Comparison of ENCODE assay signal across 8 mouse cellular contexts in genomic region chr5:63811819-63812508, GRCm38 (mm10). TPM values are rescaled to one million over a fixed set of nuclear protein-coding genes. Genes with fewer than 3 reads are reported as not detected.
A peak's percentile ranks its signal among the peaks of the same experiment; 100 is the strongest.
DNase-seq lines count a peak whose midpoint lies in the region; ATAC-seq and TF ChIP-seq lines count a peak whose summit lies in the region.

Gene 0610040J01Rik (plus strand): TSS chr5:63812363.

- 3% methylated on average over 42 of the region's 42 CpGs for WGBS in heart, embryonic 14.5 days
- whole genome bisulfite sequencing in liver, adult 2 months: under 1% methylated on average over 42 of the region's 42 CpGs

- peak within 1 kb of the TSS; percentile 98 for H3K4me2 ChIP-seq in heart, embryonic 14.5 days (ENCODE audit: low read length)

- H3K9ac ChIP-seq in heart, embryonic 14.5 days (ENCODE audit: low read length): peak within 1 kb of the TSS; percentile 62
- peak within 1 kb of the TSS; percentile 93 for H3K9ac ChIP-seq in liver, adult 2 months (ENCODE audit: low read depth, low read length)

- H3K27me3 ChIP-seq in heart, embryonic 14.5 days (ENCODE audit: control insufficient read depth, insufficient read depth, low read length): peaks cover 28% of the 10 kb centered on the region
- H3K27me3 ChIP-seq in liver, adult 2 months (ENCODE audit: control insufficient read depth, insufficient read depth, low read length): no peaks in the 10 kb centered on the region
- H3K27me3 ChIP-seq in splenic B cell, adult 2 months (ENCODE audit: control insufficient read depth, insufficient read depth, low read length, poor library complexity, severe bottlenecking): no peaks in the 10 kb centered on the region; the same call in 1 of the 2 replicates

- peak; percentile 48 for DNase-seq in 3T3-L1 (ENCODE audit: low read depth, low spot score)
- peak; percentile 88 for DNase-seq in brain, embryonic 14.5 days (ENCODE audit: low read depth)
- peak; percentile 21 for DNase-seq in fat pad, adult 2 months (ENCODE audit: extremely low read depth, low read depth, low spot score)
- peak; percentile 84 for DNase-seq in kidney, postnatal 10 days
- DNase-seq in liver, adult 2 months (ENCODE audit: extremely low read depth, low read depth, low spot score): peak; percentile 86
- peak; percentile 89 for DNase-seq in splenic B cell, adult 2 months (ENCODE audit: low read depth, low spot score)

- ATAC-seq in heart, embryonic 14.5 days (ENCODE audit: insufficient number of reproducible peaks, insufficient read depth, low FRiP score, low read depth): peak; percentile 61
- ATAC-seq in monocyte, adult 5-6 weeks (replicated peaks; ENCODE audit: insufficient number of reproducible peaks, low FRiP score, low TSS enrichment, poor library complexity, severe bottlenecking): peak; percentile 78

- H3K9me3 ChIP-seq in heart, embryonic 14.5 days (ENCODE audit: control insufficient read depth, low read length): peaks cover 5% of the 10 kb centered on the region

- H3K4me3 ChIP-seq in heart, embryonic 14.5 days (ENCODE audit: control insufficient read depth in 1 of 2, insufficient read depth in 1 of 2, low read depth in 1 of 2, low read length in 2 of 2): peak within 1 kb of the TSS; percentile 46 to 59
- H3K4me3 ChIP-seq in liver, adult 2 months (ENCODE audit: insufficient read depth, low read depth, low read length): peak within 1 kb of the TSS; percentile 87

- H3K79me2 ChIP-seq in liver, adult 2 months (ENCODE audit: control insufficient read depth, insufficient read depth, low read length): no peaks in the 10 kb centered on the region; the same call in 1 of the 2 replicates

- TF ChIP-seq CTCF in brain, embryonic 14.5 days (IDR thresholded peaks at IDR 0.05; ENCODE audit: borderline replicate concordance, extremely low read depth, insufficient read depth, insufficient read length): peak; percentile 80
- peak; percentile 71 for TF ChIP-seq CTCF in liver, adult 2 months (IDR thresholded peaks at IDR 0.05; ENCODE audit: low read depth, low read length)

- no peak within 1 kb of the TSS for H3K27ac ChIP-seq in heart, embryonic 14.5 days (replicated peaks in 1 of 2; ENCODE audit: control insufficient read depth in 1 of 2, insufficient read depth in 1 of 2, low read depth in 2 of 2, low read length in 2 of 2)
- peak within 1 kb of the TSS; percentile 95 for H3K27ac ChIP-seq in liver, adult 2 months (replicated peaks; ENCODE audit: insufficient read depth, low read depth, low read length)

- peaks cover 0 to 5% of the 10 kb centered on the region in 2 experiments; a peak in 1 of 4 replicates for H3K4me1 ChIP-seq in heart, embryonic 14.5 days (ENCODE audit: control insufficient read depth in 2 of 2, insufficient read depth in 2 of 2, low read length in 2 of 2)
- H3K4me1 ChIP-seq in liver, adult 2 months (ENCODE audit: control insufficient read depth, insufficient read depth, low read length): peaks cover 8% of the 10 kb centered on the region; the same call in 1 of the 2 replicates

- H3K36me3 ChIP-seq in heart, embryonic 14.5 days (ENCODE audit: control insufficient read depth, insufficient read depth, low read length): no peaks in the 10 kb centered on the region
- H3K36me3 ChIP-seq in liver, adult 2 months (ENCODE audit: control insufficient read depth, insufficient read depth, low read length): no peaks in the 10 kb centered on the region
- no peaks in the 10 kb centered on the region for H3K36me3 ChIP-seq in splenic B cell, adult 2 months (ENCODE audit: control insufficient read depth, insufficient read depth, low read length, poor library complexity, severe bottlenecking)

- no peak for TF ChIP-seq POLR2A in brain, embryonic 14.5 days (IDR thresholded peaks at IDR 0.05; ENCODE audit: borderline replicate concordance, extremely low read depth, insufficient read depth, insufficient read length, poor library complexity, severe bottlenecking)
- peak; percentile 40; the same call in 1 of the 2 replicates for TF ChIP-seq POLR2A in liver, adult 2 months (IDR thresholded peaks at IDR 0.05; ENCODE audit: extremely low read depth, insufficient read depth, low read length)

RNA-seq across cellular contexts. Expression of gene 0610040J01Rik, which starts in this region (rescaled TPM):
- polyA plus RNA-seq in brain, embryonic 14.5 days (2012; rRNA removed): 1.8 and 2.0 TPM in 2 replicates
- polyA plus RNA-seq in heart, embryonic 14.5 days (2014; fragmentation: Nextera tagmentation; extraction: Ambion mirVana): 0.63 and 1.1 TPM in 2 replicates
- 20.9 and 23.3 TPM in 2 replicates for total RNA-seq in liver, adult 2 months (2014; rRNA removed)
- polyA plus RNA-seq in liver, adult 2 months (2012; rRNA removed): 32.2 and 33.5 TPM in 2 replicates
- total RNA-seq in monocyte, adult 5-6 weeks (2017): 1.5 to 7.6 TPM (median 1.8 TPM) in 3 replicates

Comparison
In these comparisons a context has a peak if more than half of its experiments do, and no peak if none do; other contexts are left out.
1. RNA of gene 0610040J01Rik (polyA plus RNA-seq): 32.2 to 33.5 TPM in liver, adult 2 months; 1.8 to 2.0 TPM in brain, embryonic 14.5 days and 0.63 to 1.1 TPM in heart, embryonic 14.5 days; every median in the first group is over 10 times any median in the second.
2. DNase-seq: peak in every context shown above with its lines; median percentile 89 in splenic B cell, adult 2 months; 88 in brain, embryonic 14.5 days; 86 in liver, adult 2 months; 84 in kidney, postnatal 10 days; 48 in 3T3-L1; 21 in fat pad, adult 2 months.